Mouse (Mus musculus) myocyte (in vitro differentiated cells): ENCODE results near the gene Tmem52b. TPM values are rescaled to one million over a fixed set of nuclear protein-coding genes. Genes with fewer than 3 reads are reported as not detected.

Experiments used
- H3K27me3 ChIP-seq: one replicate; pipeline ENCODE4 v1.6.1; 2011; ENCODE audit not compliant: control insufficient read depth, insufficient read depth, insufficient read length
- H3K36me3 ChIP-seq: one replicate; pipeline ENCODE4 v1.6.1; 2011; ENCODE audit not compliant: control insufficient read depth, insufficient read depth
- H3K4me2 ChIP-seq: one replicate; pipeline ENCODE4 v1.6.1; 2011; ENCODE audit warnings: low read depth, control low read depth
- H3K4me3 ChIP-seq: one replicate; pipeline ENCODE4 v1.5.1; 2011; ENCODE audit warnings: mild to moderate bottlenecking, control low read depth, moderate library complexity
- H3K79me2 ChIP-seq: one replicate; pipeline ENCODE4 v1.6.1; 2011; ENCODE audit not compliant: control insufficient read depth, insufficient read depth
- H3ac ChIP-seq: one replicate; pipeline ENCODE4 v1.6.1; 2011; ENCODE audit not compliant: control insufficient read depth, insufficient read length
- CEBPB ChIP-seq: IDR thresholded peaks from 2 replicates; pipeline ENCODE4 v1.6.1; 2011; ENCODE audit warnings: mild to moderate bottlenecking, moderate library complexity; ENCODE audit not compliant: poor library complexity, insufficient read depth, severe bottlenecking
- E2F4 ChIP-seq: IDR thresholded peaks from one replicate; pipeline ENCODE4 v1.6.1; 2011; ENCODE audit warnings: mild to moderate bottlenecking, control low read depth, moderate library complexity; ENCODE audit not compliant: insufficient read depth
- MAX ChIP-seq: IDR thresholded peaks from one replicate; pipeline ENCODE4 v1.6.1; 2011; ENCODE audit warnings: low read depth, mild to moderate bottlenecking, control low read depth
- MYOD1 ChIP-seq, 3 experiments: IDR thresholded peaks; one replicate each; pipeline ENCODE4 v1.6.1; 2011; ENCODE audit warnings: control low read depth in 2 of 3, low read depth in 2 of 3, mild to moderate bottlenecking in 2 of 3, moderate library complexity in 1 of 3; ENCODE audit not compliant: insufficient read length in 2 of 3, control insufficient read depth in 1 of 3
- MYOG ChIP-seq, 3 experiments: IDR thresholded peaks; one replicate each; pipeline ENCODE4 v1.6.1; 2011; ENCODE audit warnings: control low read depth in 2 of 3, low read depth in 2 of 3, mild to moderate bottlenecking in 2 of 3; ENCODE audit not compliant: insufficient read length in 2 of 3, control insufficient read depth in 1 of 3, insufficient read depth in 1 of 3
- POLR2A ChIP-seq: IDR thresholded peaks from one replicate; pipeline ENCODE4 v1.6.1; 2011; ENCODE audit warnings: low read depth, mild to moderate bottlenecking, control low read depth, moderate library complexity; ENCODE audit not compliant: insufficient read length
- POLR2AphosphoS2 ChIP-seq: IDR thresholded peaks from one replicate; pipeline ENCODE4 v1.6.1; 2011; ENCODE audit warnings: low read depth, control low read depth; ENCODE audit not compliant: insufficient read length
- REST ChIP-seq: IDR thresholded peaks from one replicate; pipeline ENCODE4 v1.6.1; 2011; ENCODE audit warnings: mild to moderate bottlenecking, control low read depth, moderate library complexity; ENCODE audit not compliant: insufficient read depth, insufficient read length
- SRF ChIP-seq: IDR thresholded peaks from one replicate; pipeline ENCODE4 v1.6.1; 2011; ENCODE audit warnings: low read depth; ENCODE audit not compliant: control insufficient read depth, insufficient read length
- TCF12 ChIP-seq: IDR thresholded peaks from one replicate; pipeline ENCODE4 v1.6.1; 2011; ENCODE audit warnings: mild to moderate bottlenecking, control low read depth; ENCODE audit not compliant: poor library complexity, insufficient read depth, severe bottlenecking
- TCF3 ChIP-seq: IDR thresholded peaks from one replicate; pipeline ENCODE4 v1.6.1; 2011; ENCODE audit warnings: low read depth, control low read depth; ENCODE audit not compliant: insufficient read length
- USF1 ChIP-seq: IDR thresholded peaks from one replicate; pipeline ENCODE4 v1.6.1; 2011; ENCODE audit warnings: low read depth, mild to moderate bottlenecking, control low read depth, moderate library complexity
- polyA plus RNA-seq: library from polyadenylated mRNA; unstranded; fragments of >200 nt; fragmentation: generic; extraction: Trizol; gene quantifications from one replicate; pipeline ENCODE4 v1.2.1, GENCODE M21; 2012; ENCODE audit warnings: missing spikeins

Tmem52b gene
- polyA plus RNA-seq, 1 experiment: not detected

- peaks cover 8% of the 10 kb centered on the region for H3K36me3 ChIP-seq
- H3K4me2 ChIP-seq: no peak overlapping the region
- no peaks in the 10 kb centered on the region for H3K79me2 ChIP-seq
- TF ChIP-seq MYOG (IDR thresholded peaks at IDR 0.05; ENCODE audit: control insufficient read depth in 1 of 3, insufficient read depth in 1 of 3, insufficient read length in 2 of 3, low read depth in 2 of 3): no peak
- TF ChIP-seq USF1: peak; percentile 38
- no peak overlapping the region for H3K4me3 ChIP-seq
- H3K27me3 ChIP-seq: no peaks in the 10 kb centered on the region
- no peak overlapping the region for H3ac ChIP-seq
These were observed 34.9 kb downstream of the Tmem52b start for GRCm38 (mm10) chr6:129547277-129547676.

GRCm38 (mm10) chr6:129548009-129548408 is 35.7 kb downstream of the Tmem52b start:
- H3ac ChIP-seq: no peak overlapping the region
- H3K79me2 ChIP-seq: no peaks in the 10 kb centered on the region
- H3K27me3 ChIP-seq: no peaks in the 10 kb centered on the region
- H3K36me3 ChIP-seq: peaks cover under 1% of the 10 kb centered on the region
- H3K4me2 ChIP-seq: no peak overlapping the region
- TF ChIP-seq POLR2A (no peak), MYOG (IDR thresholded peaks at IDR 0.05; ENCODE audit: control insufficient read depth in 1 of 3, insufficient read depth in 1 of 3, insufficient read length in 2 of 3, low read depth in 2 of 3) (no peak), TCF3 (no peak), E2F4 (no peak), CEBPB (no peak), USF1 (no peak), POLR2AphosphoS2 (no peak), SRF (no peak), MYOD1 (IDR thresholded peaks at IDR 0.05; ENCODE audit: control insufficient read depth in 1 of 3, insufficient read length in 2 of 3, low read depth in 2 of 3) (no peak), TCF12 (no peak), REST (no peak), MAX (no peak)
- H3K4me3 ChIP-seq: no peak overlapping the region

DNA sequence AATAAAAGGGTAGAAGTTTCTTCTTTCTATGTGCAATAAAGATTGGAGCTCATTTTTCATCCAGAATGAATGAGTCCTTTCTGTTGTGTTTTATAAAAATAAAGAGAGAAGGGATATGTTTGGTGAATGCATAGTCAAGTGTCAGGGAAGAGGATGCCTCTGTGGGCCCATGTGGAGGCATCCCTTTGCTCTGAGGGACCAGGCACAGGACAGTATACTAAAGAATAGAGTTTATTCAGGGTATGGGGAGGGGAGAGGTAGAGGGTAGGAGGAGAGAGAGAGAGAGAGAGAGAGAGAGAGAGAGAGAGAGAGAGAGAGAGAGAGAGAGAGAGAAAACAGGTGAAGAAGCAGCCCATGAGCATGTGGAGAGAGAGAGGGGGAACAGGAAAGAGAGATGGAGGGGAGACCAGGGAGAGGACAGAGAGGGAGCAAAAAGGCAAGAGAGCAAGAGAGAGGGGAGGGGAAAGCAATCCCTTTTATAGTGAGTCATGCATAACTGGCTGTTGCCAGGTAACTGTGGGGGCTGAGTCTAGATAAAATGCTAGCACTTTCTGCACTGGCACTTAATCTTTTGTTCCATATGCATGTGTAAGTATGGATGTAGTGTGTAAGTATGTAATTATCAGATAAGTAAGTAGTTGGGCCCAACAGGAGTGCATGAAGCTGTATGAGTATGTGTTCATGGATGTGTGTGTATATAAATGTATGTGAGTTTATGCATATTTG is 45.1 kb downstream of the Tmem52b start:
- TF ChIP-seq TCF12 (no peak), POLR2A (no peak), USF1 (no peak), MYOG (IDR thresholded peaks at IDR 0.05; ENCODE audit: control insufficient read depth in 1 of 3, insufficient read depth in 1 of 3, insufficient read length in 2 of 3, low read depth in 2 of 3) (no peak)
- Histone ChIP-seq H3K4me2 (no peak overlapping the region), H3K27me3 (no peaks in the 10 kb centered on the region), H3K36me3 (no peaks in the 10 kb centered on the region), H3K4me3 (no peak overlapping the region), H3K79me2 (no peaks in the 10 kb centered on the region), H3ac (no peak overlapping the region)

- Histone ChIP-seq H3K4me2 (peak overlapping the region; percentile 63), H3K36me3 (no peaks in the 10 kb centered on the region), H3K79me2 (no peaks in the 10 kb centered on the region), H3K4me3 (no peak overlapping the region), H3ac (no peak overlapping the region), H3K27me3 (no peaks in the 10 kb centered on the region)
- TF ChIP-seq USF1 (peak; percentile 58), MAX (peak; percentile 34), MYOG (IDR thresholded peaks at IDR 0.05; ENCODE audit: control insufficient read depth in 1 of 3, insufficient read depth in 1 of 3, insufficient read length in 2 of 3, low read depth in 2 of 3) (no peak), MYOD1 (IDR thresholded peaks at IDR 0.05; ENCODE audit: control insufficient read depth in 1 of 3, insufficient read length in 2 of 3, low read depth in 2 of 3) (no peak)
These were observed 46.7 kb downstream of the Tmem52b start for GRCm38 (mm10) chr6:129558946-129559640.

DNA sequence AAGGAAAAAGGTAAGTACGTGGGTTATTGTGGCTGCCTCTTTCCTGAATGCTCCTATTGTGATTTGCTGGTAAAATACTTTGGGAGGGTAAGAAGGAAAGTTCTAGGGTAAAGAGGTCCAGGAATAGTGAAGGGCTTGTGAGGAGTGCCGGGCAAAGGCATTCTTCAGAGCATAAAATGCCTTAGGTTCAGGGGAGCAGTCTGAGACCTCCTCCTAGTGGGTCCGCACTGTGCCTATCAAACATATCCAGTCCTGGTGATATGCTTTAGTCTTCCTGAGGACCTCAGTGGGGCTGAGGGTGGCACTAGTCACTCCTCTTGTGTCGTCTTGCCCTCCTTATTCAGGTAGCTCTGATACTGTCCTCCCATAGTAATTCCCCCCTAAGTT is 47.3 kb downstream of the Tmem52b start:
- TF ChIP-seq MAX (no peak), MYOG (IDR thresholded peaks at IDR 0.05; ENCODE audit: control insufficient read depth in 1 of 3, insufficient read depth in 1 of 3, insufficient read length in 2 of 3, low read depth in 2 of 3) (no peak), POLR2A (no peak)

More for the DNA sequence above, 47.3 kb downstream of the Tmem52b start:
- Histone ChIP-seq H3K79me2 (no peaks in the 10 kb centered on the region), H3ac (no peak overlapping the region), H3K4me3 (no peak overlapping the region), H3K36me3 (no peaks in the 10 kb centered on the region), H3K4me2 (peak overlapping the region; percentile 63), H3K27me3 (no peaks in the 10 kb centered on the region)
